Mouse (Mus musculus): ENCODE measurements around the gene Pold3. TPM values are rescaled to one million over a fixed set of nuclear protein-coding genes. Genes with fewer than 3 reads are reported as not detected.

Pold3 gene
- 26.8 and 27.5 TPM in 2 replicates for polyA plus RNA-seq (2012; rRNA removed)

GRCm38 (mm10) chr7:100121376-100121789, at the start of gene Pold3:
Gene Pold3 (minus strand): TSS chr7:100121565.
- DNase-seq (ENCODE audit: low spot score): peak; percentile 100

- DNase-seq (ENCODE audit: low spot score): no peak
Measured at GRCm38 (mm10) chr7:100170756-100171155, 49.4 kb upstream of the Pold3 start.

GRCm38 (mm10) chr7:100168654-100169053, 47.3 kb upstream of the Pold3 start:
- no peak for DNase-seq (ENCODE audit: low spot score)

- no peak for DNase-seq (ENCODE audit: low spot score)
Measured at GRCm38 (mm10) chr7:100163506-100163905, 42.1 kb upstream of the Pold3 start.

- no peak for DNase-seq (ENCODE audit: low spot score)
Measured at GRCm38 (mm10) chr7:100160006-100160405, 38.6 kb upstream of the Pold3 start.

- peak; percentile 93 for DNase-seq (ENCODE audit: low spot score)
Measured at GRCm38 (mm10) chr7:100159105-100159841, 37.9 kb upstream of the Pold3 start, which contains the start of gene Lipt2. Gene Lipt2 (plus strand): TSS chr7:100159277.

- DNase-seq (ENCODE audit: low spot score): no peak
Measured at GRCm38 (mm10) chr7:100157669-100158068, 36.3 kb upstream of the Pold3 start.

- no peak for DNase-seq (ENCODE audit: low spot score)
Measured at GRCm38 (mm10) chr7:100150626-100151025, 29.3 kb upstream of the Pold3 start.

GRCm38 (mm10) chr7:100150086-100150485, 28.7 kb upstream of the Pold3 start:
- no peak for DNase-seq (ENCODE audit: low spot score)

- DNase-seq (ENCODE audit: low spot score): no peak
Measured at GRCm38 (mm10) chr7:100148586-100148985, 27.2 kb upstream of the Pold3 start.

- DNase-seq (ENCODE audit: low spot score): no peak
Measured at GRCm38 (mm10) chr7:100140591-100140990, 19.2 kb upstream of the Pold3 start.

- no peak for DNase-seq (ENCODE audit: low spot score)
Measured at GRCm38 (mm10) chr7:100138075-100138474, 16.7 kb upstream of the Pold3 start.

GRCm38 (mm10) chr7:100137038-100137437, 15.7 kb upstream of the Pold3 start:
- no peak for DNase-seq (ENCODE audit: low spot score)

GRCm38 (mm10) chr7:100132379-100132778, 11.0 kb upstream of the Pold3 start:
- DNase-seq (ENCODE audit: low spot score): no peak

GRCm38 (mm10) chr7:100130592-100130991, 9.2 kb upstream of the Pold3 start:
- DNase-seq (ENCODE audit: low spot score): no peak

GRCm38 (mm10) chr7:100128262-100129041, 7.1 kb upstream of the Pold3 start:
- no peak for DNase-seq (ENCODE audit: low spot score)

- DNase-seq (ENCODE audit: low spot score): no peak
Measured at GRCm38 (mm10) chr7:100126514-100126913, 5.1 kb upstream of the Pold3 start.

GRCm38 (mm10) chr7:100125166-100125565, 3.8 kb upstream of the Pold3 start:
- DNase-seq (ENCODE audit: low spot score): no peak

GRCm38 (mm10) chr7:100124211-100124610, 2.8 kb upstream of the Pold3 start:
- DNase-seq (ENCODE audit: low spot score): no peak

GRCm38 (mm10) chr7:100123486-100123885, 2.1 kb upstream of the Pold3 start:
- DNase-seq (ENCODE audit: low spot score): no peak

GRCm38 (mm10) chr7:100120791-100121261, 539 bp downstream of the Pold3 start:
- peak; percentile 27 for DNase-seq (ENCODE audit: low spot score)

GRCm38 (mm10) chr7:100114279-100114678, 7.1 kb downstream of the Pold3 start:
- DNase-seq (ENCODE audit: low spot score): no peak

GRCm38 (mm10) chr7:100113821-100114220, 7.5 kb downstream of the Pold3 start:
- DNase-seq (ENCODE audit: low spot score): no peak
